Mouse (Mus musculus) embryonic facial prominence, embryonic 10.5 days (tissue): ENCODE measurements around the gene Siae. TPM values are rescaled to one million over a fixed set of nuclear protein-coding genes. Genes with fewer than 3 reads are reported as not detected.

Experiments
- DNase-seq: peaks from one replicate; pipeline ENCODE4 v3.0.0-alpha.2; 2017; ENCODE audit warnings: low spot score
- H3K27ac ChIP-seq: fragments of 300-500 bp; sonication (generic); replicated peaks from 2 replicates; pipeline ENCODE4 v1.5.1; 2016; ENCODE audit warnings: mild to moderate bottlenecking
- H3K27me3 ChIP-seq: fragments of 300-500 bp; sonication (generic); replicated peaks from 2 replicates; pipeline ENCODE4 v1.6.1; 2016; ENCODE audit warnings: low read depth, mild to moderate bottlenecking; ENCODE audit not compliant: poor library complexity, severe bottlenecking
- H3K36me3 ChIP-seq: fragments of 300-500 bp; sonication (generic); replicated peaks from 2 replicates; pipeline ENCODE4 v1.6.1; 2016; ENCODE audit warnings: mild to moderate bottlenecking, moderate library complexity
- H3K4me1 ChIP-seq: fragments of 300-500 bp; sonication (generic); 2 replicates; pipeline ENCODE4 v1.6.1; 2016
- H3K4me3 ChIP-seq: fragments of 300-500 bp; sonication (generic); 2 replicates; pipeline ENCODE4 v1.5.1; 2016; ENCODE audit warnings: mild to moderate bottlenecking, moderate library complexity
- H3K9me3 ChIP-seq: fragments of 300-500 bp; sonication (generic); 2 replicates; pipeline ENCODE4 v1.6.1; 2016; ENCODE audit warnings: mild to moderate bottlenecking
- WGBS: fragments of 180-500 bp; shearing (Covaris S2); methylation state at CpG from one replicate; pipeline ENCODE4 v1.1.7; 2016; 5-methylcytosine and 5-hydroxymethylcytosine counted together
- polyA plus RNA-seq: library from polyadenylated mRNA; unstranded; fragments of >200 nt; fragmentation: Nextera tagmentation; extraction: Ambion mirVana; gene quantifications from 2 replicates; pipeline ENCODE4 v1.2.1, GENCODE M21; 2016

The Siae gene
- polyA plus RNA-seq, 1 experiment from 2014 or later = 4.8 TPM

DNA sequence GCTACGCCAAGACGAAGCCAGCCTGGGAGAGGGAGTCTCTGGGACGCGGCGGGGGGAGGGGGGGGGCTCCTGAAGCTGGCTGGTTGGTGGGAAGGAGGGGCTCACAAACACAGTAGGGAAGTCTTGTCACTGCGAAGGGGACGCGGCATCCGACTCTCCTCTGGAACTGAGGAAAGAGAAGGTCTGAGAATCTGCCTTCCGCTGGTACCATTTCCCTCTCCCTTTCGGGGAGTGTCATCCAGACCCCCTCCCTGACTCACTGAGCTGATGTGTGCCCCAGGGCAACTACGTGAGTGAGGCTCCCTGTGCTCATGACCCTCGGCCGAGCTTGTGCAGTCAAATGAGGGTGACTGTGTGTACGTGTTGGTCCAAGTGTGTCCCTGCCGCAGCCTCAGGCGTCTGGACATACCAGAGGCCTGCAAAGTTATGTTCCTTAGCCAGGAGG, 10.3 kb upstream of the Siae start:
- Histone ChIP-seq H3K4me3 (peak overlapping the region; percentile 44), H3K27ac (no peak overlapping the region), H3K36me3 (no peaks in the 10 kb centered on the region), H3K4me1 (peaks cover 22% of the 10 kb centered on the region), H3K9me3 (no peaks in the 10 kb centered on the region), H3K27me3 (peaks cover 90% of the 10 kb centered on the region)
- DNase-seq = peak; percentile 30
- 3% methylated on average over 17 of the region's 17 CpGs for WGBS

DNA sequence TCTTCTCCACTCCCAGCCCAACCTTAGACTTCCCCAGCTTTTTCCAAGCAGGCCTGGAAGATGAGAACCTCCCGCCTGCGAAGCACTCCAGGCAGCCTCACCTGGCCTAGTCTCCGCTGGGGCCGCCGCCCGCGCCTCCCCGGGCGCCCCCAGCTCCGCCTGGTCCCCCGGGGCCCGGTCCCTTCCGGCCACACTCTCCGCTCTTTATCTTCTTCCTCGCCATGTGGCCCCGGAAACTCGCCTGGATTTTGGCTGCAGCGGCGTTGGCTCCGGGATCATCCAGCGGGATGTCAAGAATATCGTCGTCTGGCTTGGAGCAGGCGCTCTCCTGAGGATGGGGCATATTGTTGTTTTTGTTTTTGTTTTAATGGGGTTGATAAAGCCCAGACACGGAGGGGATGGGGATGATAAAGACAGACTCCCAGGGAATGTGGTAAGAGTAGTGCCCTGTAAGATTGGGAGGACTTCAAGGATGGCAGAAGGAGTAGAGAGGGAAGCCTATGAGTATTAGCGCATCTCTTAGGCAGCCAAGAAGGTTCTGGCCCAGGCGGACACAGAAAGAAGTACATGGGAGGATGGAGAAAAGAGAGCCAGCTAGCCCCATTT, 9.5 kb upstream of the Siae start:
- DNase-seq = peak; percentile 26
- peaks cover 22% of the 10 kb centered on the region for H3K4me1 ChIP-seq
- no peak overlapping the region for H3K27ac ChIP-seq
- H3K36me3 ChIP-seq = no peaks in the 10 kb centered on the region
- peaks cover 95% of the 10 kb centered on the region for H3K27me3 ChIP-seq
- no peaks in the 10 kb centered on the region for H3K9me3 ChIP-seq
- WGBS = 9% methylated on average over 27 of the region's 27 CpGs
- peak overlapping the region; percentile 44 for H3K4me3 ChIP-seq

DNA sequence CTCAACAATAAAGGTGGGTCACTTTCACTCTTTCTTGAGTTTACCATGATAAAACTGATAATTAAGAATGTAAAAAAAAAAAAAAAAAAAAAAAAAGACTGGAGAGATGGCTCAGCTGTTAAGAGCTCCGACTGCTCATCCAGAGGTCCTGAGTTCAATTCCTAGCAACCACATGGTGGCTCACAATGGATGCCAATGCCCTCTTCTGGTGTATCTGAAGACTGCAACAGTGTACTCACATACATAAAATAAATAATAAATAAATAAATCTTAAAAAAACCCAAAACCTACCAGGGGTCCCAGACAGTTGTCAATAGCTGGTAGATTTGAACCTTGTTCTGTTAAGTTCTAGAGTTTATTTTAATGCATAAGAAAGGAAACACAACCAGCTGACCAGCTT, 8.6 kb upstream of the Siae start:
- WGBS = 66% methylated on average over 1 of the region's 1 CpGs

DNA sequence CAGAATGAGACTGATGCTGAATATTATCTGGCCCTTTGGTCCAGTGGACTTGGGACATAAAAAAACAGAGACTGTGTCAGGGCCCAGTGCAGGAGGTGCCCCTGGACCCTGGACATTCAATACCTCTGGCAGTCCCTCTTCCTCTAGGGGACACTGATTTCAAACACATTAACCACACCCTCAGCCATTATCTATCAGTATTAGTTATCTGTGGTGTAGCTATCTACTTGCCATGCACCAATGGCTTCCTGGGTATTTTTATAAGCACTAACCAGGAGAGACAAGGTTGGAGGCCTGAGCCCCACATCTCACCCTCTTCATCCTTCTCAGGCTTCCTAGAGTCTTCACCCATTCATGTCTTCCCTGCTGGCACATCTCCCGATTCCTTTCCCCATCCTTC, 5.1 kb upstream of the Siae start:
- Histone ChIP-seq H3K9me3 (no peaks in the 10 kb centered on the region), H3K27ac (no peak overlapping the region), H3K4me1 (peaks cover 34% of the 10 kb centered on the region), H3K36me3 (no peaks in the 10 kb centered on the region), H3K4me3 (no peak overlapping the region), H3K27me3 (peaks cover 100% of the 10 kb centered on the region)
- 60% methylated on average over 1 of the region's 1 CpGs for WGBS
- DNase-seq = no peak

More for the DNA sequence above, 8.6 kb upstream of the Siae start:
- Histone ChIP-seq H3K4me3 (no peak overlapping the region), H3K9me3 (no peaks in the 10 kb centered on the region), H3K27me3 (peaks cover 99% of the 10 kb centered on the region), H3K4me1 (peaks cover 24% of the 10 kb centered on the region), H3K27ac (no peak overlapping the region), H3K36me3 (no peaks in the 10 kb centered on the region)
- DNase-seq = no peak

DNA sequence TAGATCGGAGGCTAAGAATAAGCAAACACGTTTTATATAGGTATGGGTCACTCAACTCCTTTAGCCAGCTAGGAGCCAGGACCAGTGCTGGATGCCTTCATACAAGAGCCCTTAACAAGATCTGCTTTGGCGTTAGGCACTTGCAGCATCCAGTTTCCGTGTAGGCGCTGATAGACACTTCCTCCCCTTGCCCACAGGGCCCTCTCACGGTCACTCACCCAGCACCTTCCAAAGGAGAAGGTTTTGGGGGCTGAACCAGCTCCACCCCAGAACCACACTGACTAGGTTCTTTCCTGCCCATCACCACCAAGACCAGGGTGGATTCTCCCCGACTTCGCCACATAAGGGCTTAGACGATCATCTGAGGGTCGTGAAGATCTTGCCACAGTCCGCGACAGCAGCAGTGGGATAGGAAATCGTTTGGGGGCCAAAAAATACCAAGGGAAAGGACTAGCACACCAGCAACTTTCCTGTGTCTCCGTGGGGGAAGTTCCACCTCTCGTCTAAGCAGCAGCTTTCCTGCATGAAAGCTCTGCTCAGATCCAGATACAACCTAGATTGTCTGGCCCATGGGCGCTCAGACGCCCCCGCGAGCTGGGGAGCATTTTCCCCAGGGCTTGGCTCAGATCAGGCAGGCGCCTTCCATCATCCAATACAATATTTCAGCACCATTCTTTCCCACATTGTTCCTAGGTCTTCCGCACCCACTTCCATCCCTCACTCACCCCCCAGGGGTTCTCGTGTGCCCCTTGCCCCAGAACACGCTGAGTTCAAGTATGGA, 3.6 kb upstream of the Siae start:
- no peaks in the 10 kb centered on the region for H3K36me3 ChIP-seq
- 3% methylated on average over 23 of the region's 23 CpGs for WGBS
- no peaks in the 10 kb centered on the region for H3K9me3 ChIP-seq
- peaks cover 98% of the 10 kb centered on the region for H3K27me3 ChIP-seq
- H3K4me3 ChIP-seq = peak overlapping the region; percentile 60
- H3K27ac ChIP-seq = no peak overlapping the region
- H3K4me1 ChIP-seq = peaks cover 31% of the 10 kb centered on the region
- peak; percentile 28 for DNase-seq

DNA sequence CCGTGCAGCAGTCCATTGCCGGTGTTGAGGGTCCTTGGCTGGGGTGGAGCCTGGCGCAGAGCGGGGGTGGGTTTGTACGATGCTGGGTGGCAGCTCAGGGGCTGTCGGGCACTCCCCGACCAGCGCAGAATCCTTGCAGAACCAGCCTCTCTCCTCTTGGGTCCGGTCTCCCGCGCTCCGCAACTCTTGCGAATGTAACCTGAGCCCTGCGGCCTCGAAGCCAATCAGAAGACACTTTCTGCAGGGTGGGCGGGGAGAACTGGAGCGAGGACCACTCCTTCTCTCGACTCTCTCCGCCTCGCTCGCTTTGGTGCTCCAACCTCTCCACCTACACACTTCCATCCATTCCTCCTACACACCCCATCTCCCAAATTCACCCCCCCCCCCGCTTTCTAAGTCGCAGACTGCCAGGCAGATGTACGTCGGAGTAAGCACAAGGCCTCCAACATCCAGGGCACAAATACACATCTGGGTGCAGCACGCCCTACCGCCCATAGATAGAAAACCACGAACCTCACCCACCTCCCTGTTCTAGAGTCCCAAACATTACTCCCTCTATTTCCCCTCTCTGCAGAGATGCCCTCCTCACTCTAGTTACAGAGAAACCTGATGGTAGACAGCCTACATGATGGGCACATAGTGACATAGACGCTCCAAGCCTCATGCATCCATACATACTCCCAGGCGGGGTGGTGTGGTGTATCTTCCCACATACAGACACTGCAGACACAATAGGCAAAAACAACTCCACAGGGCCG, 2.8 kb upstream of the Siae start, which contains the start of gene Nrgn:
TSS of gene Nrgn (minus strand) at position 369 of the 758 bp plus-strand sequence.
- H3K4me3 ChIP-seq = peak within 1 kb of the TSS; percentile 60
- WGBS = 4% methylated on average over 31 of the region's 31 CpGs
- H3K27me3 ChIP-seq = peaks cover 95% of the 10 kb centered on the region
- H3K27ac ChIP-seq = no peak within 1 kb of the TSS
- peaks cover 31% of the 10 kb centered on the region for H3K4me1 ChIP-seq
- H3K9me3 ChIP-seq = no peaks in the 10 kb centered on the region
- peak; percentile 90 for DNase-seq
- H3K36me3 ChIP-seq = no peaks in the 10 kb centered on the region

DNA sequence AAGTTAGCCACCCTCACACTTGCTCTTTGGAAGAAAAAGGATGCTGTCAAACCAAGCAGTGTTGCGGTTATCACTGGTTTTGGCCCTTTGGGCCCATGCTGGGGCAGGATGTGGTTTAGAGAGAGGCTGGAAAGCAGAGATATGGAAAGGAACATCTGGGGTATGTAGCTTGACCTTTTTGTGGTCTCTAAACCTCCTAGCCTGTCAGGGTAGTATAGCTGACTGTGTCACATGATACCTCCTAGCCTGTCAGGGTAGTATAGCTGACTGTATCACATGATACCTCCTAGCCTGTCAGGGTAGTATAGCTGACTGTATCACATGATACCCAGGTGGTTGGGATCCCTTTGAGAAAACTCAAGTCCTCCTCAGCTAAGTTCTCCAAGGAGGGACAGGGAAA, 1.2 kb upstream of the Siae start:
- Histone ChIP-seq H3K27me3 (peaks cover 81% of the 10 kb centered on the region), H3K27ac (no peak overlapping the region), H3K4me3 (no peak overlapping the region), H3K9me3 (no peaks in the 10 kb centered on the region), H3K4me1 (peaks cover 31% of the 10 kb centered on the region), H3K36me3 (no peaks in the 10 kb centered on the region)
- WGBS = 80% methylated on average over 1 of the region's 1 CpGs
- no peak for DNase-seq

DNA sequence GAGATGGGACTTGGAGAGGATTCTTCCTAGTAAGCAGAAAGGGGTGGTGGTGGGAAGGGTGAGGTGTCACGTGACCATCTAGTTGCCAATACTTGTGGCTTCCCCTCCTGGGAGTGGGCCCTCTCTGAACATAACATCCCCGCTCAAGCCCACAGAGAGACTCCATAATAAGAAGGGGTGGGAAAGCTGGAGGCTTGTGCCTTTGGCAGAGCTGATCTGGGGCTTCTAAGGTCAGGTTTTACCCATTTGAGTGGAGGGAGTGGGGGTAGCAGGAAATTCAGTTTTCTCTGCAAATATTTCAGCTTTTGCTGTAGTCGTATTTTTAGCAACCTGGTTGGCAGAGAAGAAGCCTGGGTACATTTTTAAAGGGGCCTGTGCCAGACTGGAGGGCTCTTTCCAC, 868 bp downstream of the Siae start:
- peaks cover 31% of the 10 kb centered on the region for H3K4me1 ChIP-seq
- H3K36me3 ChIP-seq = no peaks in the 10 kb centered on the region
- no peak overlapping the region for H3K27ac ChIP-seq
- H3K4me3 ChIP-seq = no peak overlapping the region
- H3K9me3 ChIP-seq = no peaks in the 10 kb centered on the region
- H3K27me3 ChIP-seq = peaks cover 60% of the 10 kb centered on the region
- 74% methylated on average over 3 of the region's 3 CpGs for WGBS
- no peak for DNase-seq

DNA sequence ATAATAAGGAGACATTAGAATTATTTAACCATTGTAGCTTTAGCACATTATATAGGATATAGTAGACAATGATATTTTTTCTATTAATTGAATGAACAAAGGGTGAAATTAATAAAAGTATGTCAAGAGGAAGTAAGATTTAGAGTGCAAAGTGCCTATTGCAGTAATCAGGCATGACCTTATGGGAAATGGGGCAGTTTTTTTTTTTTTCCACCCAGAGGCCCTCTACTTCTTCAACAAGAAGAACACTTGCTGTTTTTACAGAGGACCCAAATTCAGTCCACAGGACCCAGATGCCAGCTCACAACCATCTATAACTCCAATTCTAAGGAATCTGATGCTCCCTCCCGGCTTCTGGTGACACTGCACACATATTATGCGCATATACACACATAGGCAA, 5.1 kb downstream of the Siae start:
- DNase-seq = no peak
- Histone ChIP-seq H3K9me3 (no peaks in the 10 kb centered on the region), H3K4me3 (no peak overlapping the region), H3K27ac (no peak overlapping the region), H3K27me3 (peaks cover 18% of the 10 kb centered on the region), H3K36me3 (no peaks in the 10 kb centered on the region), H3K4me1 (peaks cover 1% of the 10 kb centered on the region)
- 87% methylated on average over 2 of the region's 2 CpGs for WGBS

DNA sequence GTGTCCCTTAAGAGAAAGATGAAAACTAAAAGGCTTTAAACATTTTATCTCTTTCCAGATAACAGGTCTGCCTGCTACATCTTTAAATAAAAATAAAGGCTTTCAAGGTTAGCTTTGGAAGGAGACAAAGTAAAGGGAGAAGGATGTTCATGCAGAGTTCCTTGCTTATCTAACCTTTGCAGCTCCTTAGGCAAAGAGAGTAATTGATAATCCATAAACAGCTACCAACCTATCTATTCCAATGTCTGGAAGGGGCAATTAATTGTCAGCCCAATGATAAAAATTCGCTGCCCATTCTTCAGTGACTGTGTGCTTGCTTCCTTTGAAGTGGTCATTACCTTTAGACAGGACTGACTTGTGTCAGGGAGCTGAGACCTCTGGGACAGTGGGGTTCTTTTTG, 8.3 kb downstream of the Siae start:
- Histone ChIP-seq H3K9me3 (no peaks in the 10 kb centered on the region), H3K36me3 (no peaks in the 10 kb centered on the region), H3K4me3 (no peak overlapping the region), H3K4me1 (peaks cover 14% of the 10 kb centered on the region), H3K27ac (no peak overlapping the region), H3K27me3 (0 out of 2 replicates have a peak, but pooled peaks cover 11% of the 10 kb centered on the region)
- WGBS = 72% methylated on average over 1 of the region's 1 CpGs
- no peak for DNase-seq

DNA sequence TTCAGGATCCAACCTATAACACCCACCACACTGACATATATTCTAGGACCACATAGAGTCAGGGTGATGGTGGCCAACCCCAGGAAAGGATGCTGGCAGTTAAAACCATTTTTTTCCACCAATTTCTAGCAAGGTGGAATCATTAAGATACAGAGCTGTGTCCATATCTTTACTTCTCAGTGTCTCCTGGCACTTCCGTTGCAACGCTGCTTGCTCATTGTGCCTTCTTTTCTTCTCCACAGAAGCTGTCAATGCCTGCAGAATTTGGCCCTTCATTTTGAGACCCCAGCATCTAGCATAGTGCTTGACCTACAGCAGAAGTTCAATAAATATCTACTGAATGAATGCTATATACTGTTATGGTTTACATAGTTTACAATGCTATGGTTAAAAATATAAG, 11.5 kb downstream of the Siae start:
- H3K9me3 ChIP-seq = no peaks in the 10 kb centered on the region
- H3K27me3 ChIP-seq = 0 out of 2 replicates have a peak, but pooled peaks cover 11% of the 10 kb centered on the region
- no peak overlapping the region for H3K4me3 ChIP-seq
- WGBS = 92% methylated on average over 2 of the region's 2 CpGs
- H3K36me3 ChIP-seq = no peaks in the 10 kb centered on the region
- no peak for DNase-seq
- H3K4me1 ChIP-seq = peaks cover 15% of the 10 kb centered on the region
- H3K27ac ChIP-seq = no peak overlapping the region

DNA sequence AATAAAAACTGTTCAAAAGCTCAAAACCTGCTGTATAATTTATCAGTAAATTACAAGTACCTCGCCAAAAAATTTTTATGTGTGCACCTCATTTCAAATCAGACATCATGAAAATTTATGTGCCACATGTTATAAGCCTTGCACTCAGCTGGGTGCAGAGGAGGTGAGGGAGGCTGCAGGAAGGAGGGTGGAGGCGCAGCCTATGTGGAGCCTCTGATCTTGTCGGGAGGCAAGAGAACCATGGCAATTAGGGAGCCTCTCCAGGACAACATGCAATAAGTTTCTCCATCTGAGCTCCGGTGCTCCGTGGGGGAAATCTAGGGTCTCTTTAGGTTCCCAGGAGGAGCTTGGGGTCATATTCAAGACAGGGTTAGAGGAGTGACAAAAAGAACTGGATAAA, 12.0 kb downstream of the Siae start:
- H3K9me3 ChIP-seq = no peaks in the 10 kb centered on the region
- no peak overlapping the region for H3K4me3 ChIP-seq
- H3K27me3 ChIP-seq = 0 out of 2 replicates have a peak, but pooled peaks cover 11% of the 10 kb centered on the region
- H3K27ac ChIP-seq = no peak overlapping the region
- no peaks in the 10 kb centered on the region for H3K36me3 ChIP-seq
- WGBS = 55% methylated on average over 5 of the region's 5 CpGs
- DNase-seq = no peak
- H3K4me1 ChIP-seq = peaks cover 15% of the 10 kb centered on the region
